Comparison of ENCODE assay signal across 28 mouse cellular contexts in genomic region chr3:51885487-51885886, GRCm38 (mm10).
DNase-seq lines count a peak whose midpoint lies in the region; ATAC-seq and TF ChIP-seq lines count a peak whose summit lies in the region.
"Had no signal": no experiment of that assay in that cellular context is flagged by ENCODE, and none has a peak within 500 bp of the region (broad histone marks: within the 10 kb centered on the region; RNA-seq: fewer than 3 reads in every experiment).

No protein-coding gene starts in this region.

- WGBS in lung, embryonic 16.5 days = 86% methylated on average over 5 of the region's 5 CpGs
- WGBS in lung, adult 2 months = 82% methylated on average over 5 of the region's 5 CpGs
- 57% methylated on average over 5 of the region's 5 CpGs for WGBS in olfactory bulb, adult 2 months
- WGBS in hindbrain, embryonic 13.5 days = 84% methylated on average over 5 of the region's 5 CpGs

- no peak for ATAC-seq in lung, embryonic 16.5 days (ENCODE audit: low read depth)
- no peak for ATAC-seq in hindbrain, embryonic 13.5 days (ENCODE audit: low FRiP score)
- ATAC-seq: CD4-positive, CD25-positive, alpha-beta regulatory T cell, adult 4 months; forebrain, embryonic 16.5 days; hindbrain, embryonic 16.5 days had no signal

- H3K27me3 ChIP-seq in lung, embryonic 16.5 days (ENCODE audit: control insufficient read depth, insufficient read depth, low read depth, low read length) = no peaks in the 10 kb centered on the region
- H3K27me3 ChIP-seq in hindbrain, embryonic 13.5 days = no peaks in the 10 kb centered on the region
- H3K27me3 ChIP-seq: heart, embryonic 13.5 days; kidney, embryonic 15.5 days; limb, embryonic 15.5 days; stomach, embryonic 15.5 days had no signal

- DNase-seq in frontal cortex, adult 2 months (ENCODE audit: extremely low spot score in 1 of 2, low spot score in 1 of 2) = peak; percentile 48 to 80
- no peak for DNase-seq in frontal cortex, postnatal 14 days (ENCODE audit: low spot score in 2 of 2)
- DNase-seq in lung, adult 2 months = no peak
- DNase-seq: cerebellum, adult 18-20 months; gastrocnemius, postnatal 36 days; heart, adult 18-20 months; heart, postnatal 10 days; kidney, adult 18-20 months; kidney, postnatal 25 days; liver, embryonic 13.5 days; lung, adult 18-20 months; midbrain, embryonic 14.5 days; retina, postnatal 1 day; thymus, postnatal 14 days had no signal

- no peaks in the 10 kb centered on the region for H3K9me3 ChIP-seq in lung, embryonic 16.5 days (ENCODE audit: control insufficient read depth, low read length)
- no peaks in the 10 kb centered on the region for H3K9me3 ChIP-seq in hindbrain, embryonic 13.5 days
- H3K9me3 ChIP-seq: forebrain, embryonic 10.5 days; heart, embryonic 13.5 days; kidney, embryonic 15.5 days; limb, embryonic 10.5 days; limb, embryonic 15.5 days; liver, embryonic 13.5 days; stomach, embryonic 15.5 days had no signal

- no peak for TF ChIP-seq POLR2A in lung, adult 2 months (IDR thresholded peaks at IDR 0.05; ENCODE audit: borderline replicate concordance, extremely low read depth, low read depth, low read length)
- no peak for TF ChIP-seq POLR2A in cortical plate, adult 2 months (IDR thresholded peaks at IDR 0.05; ENCODE audit: extremely low read depth, insufficient read depth, low read length)
- TF ChIP-seq POLR2A in olfactory bulb, adult 2 months (IDR thresholded peaks at IDR 0.05; ENCODE audit: insufficient read depth, low read depth, low read length) = no peak

- H3K4me1 ChIP-seq in lung, embryonic 16.5 days (replicated peaks; ENCODE audit: control insufficient read depth, insufficient read depth, low read length) = peaks cover 35% of the 10 kb centered on the region
- H3K4me1 ChIP-seq in lung, adult 2 months (ENCODE audit: control insufficient read depth, insufficient read depth, low read length) = peaks cover 16% of the 10 kb centered on the region
- H3K4me1 ChIP-seq in cortical plate, adult 2 months (ENCODE audit: control insufficient read depth, insufficient read depth, low read length) = peaks cover 5% of the 10 kb centered on the region; the same call in 1 of the 2 replicates
- peaks cover 35% of the 10 kb centered on the region for H3K4me1 ChIP-seq in olfactory bulb, adult 2 months (ENCODE audit: control insufficient read depth, insufficient read depth, low read length)
- peaks cover 53% of the 10 kb centered on the region for H3K4me1 ChIP-seq in hindbrain, embryonic 13.5 days (replicated peaks)

- H3K36me3 ChIP-seq in lung, embryonic 16.5 days (ENCODE audit: control insufficient read depth, insufficient read depth, low read length) = no peaks in the 10 kb centered on the region
- no peaks in the 10 kb centered on the region for H3K36me3 ChIP-seq in hindbrain, embryonic 13.5 days
- H3K36me3 ChIP-seq: forebrain, embryonic 10.5 days; heart, embryonic 13.5 days; kidney, embryonic 15.5 days; limb, embryonic 10.5 days; limb, embryonic 15.5 days; liver, embryonic 13.5 days; stomach, embryonic 15.5 days had no signal

- no peak overlapping the region for H3K4me2 ChIP-seq in lung, embryonic 16.5 days (ENCODE audit: low read depth, low read length)
- H3K4me2 ChIP-seq in hindbrain, embryonic 13.5 days = no peak overlapping the region
- H3K4me2 ChIP-seq: heart, embryonic 13.5 days; kidney, embryonic 15.5 days; limb, embryonic 15.5 days; liver, embryonic 13.5 days; stomach, embryonic 15.5 days had no signal

- no peak for TF ChIP-seq CTCF in lung, adult 2 months (IDR thresholded peaks at IDR 0.05; ENCODE audit: insufficient read depth, low read length)
- TF ChIP-seq CTCF in cortical plate, adult 2 months (IDR thresholded peaks at IDR 0.05; ENCODE audit: extremely low read depth, insufficient read depth, low read length) = no peak
- no peak for TF ChIP-seq CTCF in olfactory bulb, adult 2 months (IDR thresholded peaks at IDR 0.05; ENCODE audit: insufficient read depth, low read depth, low read length)

- no peak overlapping the region for H3K9ac ChIP-seq in lung, embryonic 16.5 days (ENCODE audit: low read length)
- H3K9ac ChIP-seq in hindbrain, embryonic 13.5 days = no peak overlapping the region
- H3K9ac ChIP-seq: heart, embryonic 13.5 days; kidney, embryonic 15.5 days; limb, embryonic 15.5 days; liver, embryonic 13.5 days; stomach, embryonic 15.5 days had no signal

- no peak overlapping the region for H3K4me3 ChIP-seq in lung, embryonic 16.5 days (ENCODE audit: low read length)
- no peak overlapping the region for H3K4me3 ChIP-seq in lung, adult 2 months (replicated peaks; ENCODE audit: extremely low read depth, low read depth, low read length)
- no peak overlapping the region for H3K4me3 ChIP-seq in cortical plate, adult 2 months (ENCODE audit: insufficient read depth, low read length)
- H3K4me3 ChIP-seq in olfactory bulb, adult 2 months (ENCODE audit: insufficient read depth, low read depth, low read length) = no peak overlapping the region
- no peak overlapping the region for H3K4me3 ChIP-seq in hindbrain, embryonic 13.5 days
- H3K4me3 ChIP-seq: forebrain, embryonic 10.5 days; gastrocnemius, adult 2 months; heart, embryonic 13.5 days; kidney, embryonic 15.5 days; limb, embryonic 10.5 days; limb, embryonic 15.5 days; liver, embryonic 13.5 days; stomach, embryonic 15.5 days had no signal

- 0 out of 2 replicates have a peak overlapping the region, but pooled peaks have one; percentile 0 for H3K27ac ChIP-seq in lung, embryonic 16.5 days (ENCODE audit: low read length)
- 0 out of 2 replicates have a peak overlapping the region, but pooled peaks have one; percentile 39 for H3K27ac ChIP-seq in cortical plate, adult 2 months (ENCODE audit: insufficient read depth, low read length)
- peak overlapping the region; percentile 61 for H3K27ac ChIP-seq in olfactory bulb, adult 2 months (ENCODE audit: insufficient read depth, low read depth, low read length)
- H3K27ac ChIP-seq in hindbrain, embryonic 13.5 days = no peak overlapping the region
- H3K27ac ChIP-seq: forebrain, embryonic 10.5 days; gastrocnemius, adult 2 months; heart, embryonic 13.5 days; limb, embryonic 10.5 days; limb, embryonic 15.5 days; liver, embryonic 13.5 days; stomach, embryonic 15.5 days had no signal

Comparison
In these comparisons a context has a peak if more than half of its experiments do, and no peak if none do; other contexts are left out.
1. DNase-seq: peak in frontal cortex, adult 2 months (2 of 2); none in frontal cortex, postnatal 14 days (0 of 2) and lung, adult 2 months (single experiment).